Mouse (Mus musculus): Measurements from ENCODE around the gene F8.
"Not testable (repeated sequence)": the region's sequence is repeated elsewhere in the genome, so short reads cannot be mapped to it uniquely, and the experiment has no call there.

The F8 gene

DNA sequence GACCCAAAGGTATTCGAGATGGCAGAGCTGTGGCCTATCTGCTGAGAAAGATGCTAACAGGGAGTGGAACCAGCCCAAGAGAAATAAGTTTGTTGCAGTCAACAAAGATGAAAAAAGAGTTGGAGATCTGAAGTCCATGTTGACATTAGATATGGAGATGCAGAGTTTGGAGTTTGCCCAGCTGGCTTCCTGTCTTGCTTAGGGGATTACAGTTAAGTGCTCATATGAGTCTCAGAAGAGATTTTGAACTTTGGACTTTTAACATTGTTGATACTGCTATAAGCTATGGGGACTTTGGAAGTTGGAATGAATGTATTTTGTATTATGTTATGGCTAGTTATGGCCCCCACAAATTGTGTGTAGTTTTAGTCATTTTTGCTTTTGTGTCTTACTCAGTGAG lies 230.2 kb downstream of the F8 start:
- CTCF ChIA-PET = no interaction called here

DNA sequence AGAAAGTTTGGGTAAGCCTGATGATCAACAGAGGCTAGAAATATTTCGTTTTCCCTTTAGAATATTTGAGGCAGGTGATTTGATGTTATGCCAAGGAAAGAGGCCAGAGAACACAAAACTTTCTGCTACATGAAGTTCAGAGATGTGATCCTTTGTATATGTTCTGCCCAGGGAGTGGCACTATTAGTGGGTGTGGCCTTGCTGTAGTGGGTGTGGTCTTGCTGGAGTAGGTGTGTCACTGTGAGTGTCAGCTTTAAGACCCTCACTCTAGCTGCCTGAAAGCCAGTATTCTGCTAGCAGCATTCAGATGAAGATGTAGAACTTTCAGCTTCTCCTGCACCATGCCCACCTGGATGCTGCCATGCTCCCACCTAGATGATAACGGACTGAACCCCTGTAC lies 232.1 kb downstream of the F8 start:
- CTCF ChIA-PET = no interaction called here
- POLR2A ChIA-PET = interaction anchor here in 2 of 4 experiments (1.0 to 1.3 kb wide), 2 partner anchors 19 to 38 kb away, joined by 3 to 4 read pairs; partner anchors contain the start of gene Mpp1 (in 1 of the 2)

More for the DNA sequence above, 230.2 kb downstream of the F8 start:
- POLR2A ChIA-PET = interaction anchor here in 2 of 4 experiments (0.7 to 1.4 kb wide), 3 partner anchors 21 to 46 kb away, joined by 3 read pairs; partner anchors contain the start of gene Mpp1 (in 2 of the 2)

DNA sequence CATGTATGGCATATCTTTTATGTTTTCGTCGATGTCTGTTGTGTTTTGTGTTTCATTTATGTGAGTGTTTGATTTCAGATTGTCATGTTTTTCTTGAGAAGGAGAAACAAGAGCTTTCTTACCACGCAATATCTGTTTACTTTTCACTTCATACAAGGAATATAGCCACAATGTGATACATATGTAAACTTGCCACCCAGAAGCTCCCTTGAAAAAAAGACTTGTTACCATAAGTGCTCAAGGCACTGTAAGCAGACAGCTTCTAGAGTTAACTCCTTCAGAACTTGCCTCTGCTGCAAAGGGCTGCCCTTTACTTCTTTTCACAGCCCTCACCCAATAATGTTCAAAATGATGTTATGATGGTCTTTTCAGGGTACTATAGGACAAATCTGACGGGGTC lies 234.0 kb downstream of the F8 start:
- ChIA-PET CTCF (no interaction called here), POLR2A (no interaction called here)

DNA sequence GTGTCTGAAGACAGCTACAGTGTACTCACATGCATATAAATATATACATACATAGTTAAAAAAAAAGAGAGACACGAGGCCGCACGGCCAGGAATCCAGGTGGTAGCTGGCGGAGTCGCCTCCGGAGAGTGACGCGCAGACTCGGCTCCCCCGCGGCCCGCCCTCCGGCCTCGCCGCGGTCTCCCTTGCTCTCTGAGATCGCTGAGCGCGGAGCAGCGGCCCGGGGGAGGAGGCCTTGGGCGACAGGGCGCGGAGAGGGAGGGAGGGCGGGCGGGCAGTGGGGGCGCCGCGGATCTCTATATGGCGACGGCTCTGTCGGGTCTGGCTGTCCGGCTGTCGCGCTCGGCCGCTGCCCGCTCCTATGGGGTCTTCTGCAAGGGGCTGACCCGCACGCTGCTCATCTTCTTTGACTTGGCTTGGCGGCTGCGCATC lies 239.3 kb downstream of the F8 start:
- POLR2A ChIA-PET = not testable (repeated sequence)
- CTCF ChIA-PET = interaction anchor here in 1 of 4 experiments (0.6 kb wide), 1 partner anchor 14 kb away, joined by 4 read pairs; no protein-coding TSS in a partner anchor

DNA sequence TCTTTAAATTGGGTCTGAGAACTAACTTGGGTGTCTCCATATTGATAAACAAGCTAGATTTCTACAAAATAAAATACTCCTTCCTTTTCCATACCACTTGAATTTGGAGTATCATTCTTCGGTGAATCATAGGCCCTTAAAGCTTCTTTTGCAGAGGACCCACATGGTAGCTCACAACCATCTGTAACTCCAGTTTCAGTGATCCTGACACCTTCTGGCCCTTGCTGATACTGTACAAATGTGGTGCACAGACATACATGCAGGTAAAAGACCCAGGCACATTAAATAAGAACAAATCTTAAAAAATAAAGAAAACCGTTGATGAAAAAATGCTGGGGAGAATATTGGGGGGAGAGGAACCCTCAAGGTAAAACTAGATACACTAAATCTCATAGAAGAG lies 244.2 kb downstream of the F8 start:
- ChIA-PET POLR2A (interaction anchor here in 2 of 4 experiments (0.5 to 1.6 kb wide), 5 partner anchors 34 to 478 kb away, joined by 3 to 4 read pairs (median 3); partner anchors contain the start of genes Dkc1 (in 2 of the 2), F8 (in 1 of the 2) and Fundc2 (in 1 of the 2)), CTCF (no interaction called here)

DNA sequence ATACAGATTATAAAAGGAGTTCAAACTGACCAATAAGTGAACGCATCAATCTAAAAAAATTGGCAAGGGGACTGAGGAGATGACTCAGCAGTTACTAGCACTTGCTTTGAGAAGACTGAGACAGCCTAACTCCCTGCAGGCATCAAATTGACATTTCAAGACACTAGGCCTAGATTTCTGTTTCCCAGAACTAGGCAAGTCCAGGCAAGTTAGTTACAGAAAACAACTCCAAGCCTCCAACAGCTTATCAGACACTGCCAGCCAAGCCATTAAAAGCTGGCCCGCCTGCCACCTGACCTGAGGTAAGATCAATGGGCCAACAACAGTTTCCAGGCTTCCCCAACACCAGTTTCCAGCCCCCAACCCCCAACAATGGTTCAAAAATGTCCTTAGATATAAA lies 244.7 kb downstream of the F8 start:
- ChIA-PET POLR2A (interaction anchor here in 2 of 4 experiments (0.5 to 1.6 kb wide), 4 partner anchors 33 to 479 kb away, joined by 3 to 4 read pairs (median 3); partner anchors contain the start of genes Dkc1 (in 1 of the 2), F8 (in 1 of the 2) and Fundc2 (in 1 of the 2)), CTCF (no interaction called here)

DNA sequence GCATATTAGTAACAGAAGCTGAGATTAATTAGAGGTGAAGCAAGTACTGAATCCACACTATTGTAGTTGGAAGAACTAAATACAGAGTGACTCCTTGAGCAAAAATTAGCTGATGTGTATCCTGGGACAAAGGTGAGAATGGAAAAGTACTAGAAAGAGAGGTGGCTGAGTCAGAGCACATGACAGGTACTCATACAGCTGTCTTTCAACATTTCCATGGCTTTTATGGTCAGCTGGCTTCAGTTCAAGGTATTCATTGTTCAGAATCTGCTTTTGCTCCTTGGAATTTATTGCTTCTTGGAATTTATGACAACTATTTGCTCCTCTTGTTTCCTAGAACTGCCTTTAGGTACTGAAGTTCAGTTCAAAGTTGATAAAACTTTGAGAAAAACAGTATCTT lies 245.5 kb downstream of the F8 start:
- POLR2A ChIA-PET = interaction anchor here in 1 of 4 experiments (1.2 kb wide), 1 partner anchor 41 kb away, joined by 3 read pairs; the partner anchor contains the start of gene Dkc1

DNA sequence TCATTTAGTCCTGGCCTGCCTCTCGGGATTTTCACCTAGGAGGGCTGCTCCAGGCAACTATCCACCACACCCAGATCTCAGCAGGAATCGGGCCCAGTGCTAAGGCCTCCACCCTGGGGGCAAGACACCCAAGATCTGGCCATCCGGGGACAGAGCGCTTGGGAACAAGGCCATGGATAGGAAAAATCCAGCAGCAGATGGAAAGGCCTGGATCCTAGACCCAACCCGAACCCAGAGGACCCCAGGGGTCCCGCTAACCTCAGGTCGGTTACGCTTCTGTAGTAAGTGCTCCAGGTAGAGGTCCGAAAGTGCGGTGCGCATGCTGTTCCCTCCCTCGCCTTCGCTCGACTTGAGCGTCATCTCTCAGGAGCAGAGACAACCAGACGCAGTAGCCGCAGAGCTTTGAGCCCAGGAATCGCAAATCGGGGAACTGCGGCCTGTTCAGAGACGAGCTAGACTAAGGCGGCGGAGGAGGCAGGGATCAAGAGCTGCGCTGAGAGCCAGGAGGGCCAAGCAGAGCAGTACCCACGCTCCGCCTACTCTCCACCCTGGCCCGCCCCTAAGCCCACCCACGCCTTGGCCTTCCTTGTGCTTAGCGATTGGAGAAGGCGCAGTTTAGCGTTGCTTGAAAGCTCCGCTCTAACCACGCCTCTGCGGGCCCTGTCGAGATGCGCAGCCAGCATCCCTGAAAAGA lies 251.8 kb downstream of the F8 start, which contains the start of gene Mpp1:
TSS of gene Mpp1 (minus strand) at position 550 of the 694 bp plus-strand sequence.
- ChIA-PET POLR2A (interaction anchor here (0.6 to 3.0 kb wide), 44 partner anchors 9 to 1164 kb away, joined by 3 to 29 read pairs (median 4); partner anchors contain the start of genes Dkc1 (in 3 of the 4), Brcc3 (in 1 of the 4), Cmc4 (in 1 of the 4) and Fam3a (in 1 of the 4)), CTCF (interaction anchor here in 1 of 4 experiments (0.7 kb wide), 1 partner anchor 143 kb away, joined by 3 read pairs; no protein-coding TSS in a partner anchor)

More for the DNA sequence above, 245.5 kb downstream of the F8 start:
- CTCF ChIA-PET = no interaction called here

DNA sequence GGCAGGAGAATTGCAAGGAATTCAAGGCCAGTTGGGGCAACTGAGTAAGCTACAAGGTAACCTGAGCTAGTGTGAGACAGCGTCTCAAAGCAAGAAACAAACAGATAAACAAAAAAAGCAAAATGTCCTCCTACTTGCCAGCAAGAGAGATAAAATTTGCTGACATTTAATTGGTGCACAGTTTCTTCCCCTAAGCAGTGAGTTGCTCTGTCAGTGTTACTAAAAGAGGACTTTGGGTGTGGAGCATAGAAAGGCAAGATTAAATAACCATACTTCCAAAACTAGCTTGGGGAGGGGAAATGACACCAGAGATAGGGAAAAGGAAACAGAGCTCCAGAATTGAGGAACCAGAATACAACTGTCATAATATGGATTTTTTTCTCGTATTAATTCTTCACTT lies 252.9 kb downstream of the F8 start:
- POLR2A ChIA-PET = interaction anchor here in 3 of 4 experiments (0.6 to 3.0 kb wide), 10 partner anchors 12 to 34 kb away, joined by 3 to 29 read pairs (median 11); partner anchors contain the start of gene Dkc1 (in 2 of the 3)
- CTCF ChIA-PET = interaction anchor here in 2 of 4 experiments (0.6 to 0.7 kb wide), 2 partner anchors 147 to 544 kb away, joined by 3 to 4 read pairs; no protein-coding TSS in a partner anchor

DNA sequence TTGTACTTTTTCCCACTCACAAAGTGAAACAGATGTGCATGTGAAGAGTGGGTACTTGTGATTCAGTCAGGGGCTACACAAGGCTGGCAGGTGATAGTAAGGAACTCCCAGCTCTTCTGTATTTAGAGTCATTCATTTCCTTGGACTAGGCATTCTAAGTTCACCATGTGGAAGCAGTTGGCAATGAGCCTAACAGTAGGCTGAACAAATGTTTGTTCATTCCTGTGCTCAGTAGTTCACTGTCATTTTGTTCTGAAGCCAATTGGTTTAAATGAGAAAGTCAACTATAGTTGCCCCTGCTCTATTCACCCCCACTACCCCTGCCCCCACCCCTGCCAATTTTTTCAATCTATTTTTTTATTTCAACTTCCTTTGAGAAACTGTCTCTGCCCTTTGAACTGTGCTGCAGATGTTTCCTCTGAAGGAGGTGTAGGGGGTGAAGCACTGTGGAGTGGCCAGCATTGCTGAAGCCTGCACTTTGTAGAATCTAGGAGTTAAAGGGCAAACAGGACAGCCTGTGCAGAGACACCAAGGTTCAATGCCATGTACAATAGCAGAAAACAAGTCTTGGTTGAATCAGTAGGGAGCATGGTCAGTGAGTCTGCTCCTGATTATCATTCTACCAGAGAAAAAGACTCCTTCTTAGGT lies 254.0 kb downstream of the F8 start:
- ChIA-PET POLR2A (interaction anchor here in 2 of 4 experiments (1.1 to 4.6 kb wide), 3 partner anchors 14 to 23 kb away, joined by 3 to 18 read pairs (median 5); no protein-coding TSS in a partner anchor), CTCF (no interaction called here)

DNA sequence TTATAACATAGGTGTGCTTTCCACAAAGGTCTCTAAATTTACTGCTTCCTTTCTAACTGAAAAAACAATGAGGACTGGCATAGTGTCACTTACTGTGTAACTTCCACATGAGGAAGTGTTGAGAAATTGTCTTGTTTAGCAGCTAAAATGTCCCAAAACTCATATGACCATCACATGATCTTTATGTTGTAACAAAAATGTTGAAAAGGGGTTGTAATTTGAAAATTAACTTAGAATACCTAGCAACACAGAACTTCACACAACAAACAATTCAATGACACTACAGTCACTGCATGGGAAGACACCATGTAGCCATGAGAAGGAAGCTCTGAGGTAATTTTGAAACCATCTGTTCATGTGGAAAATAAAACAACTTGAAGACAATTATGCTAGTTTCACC lies 255.5 kb downstream of the F8 start:
- ChIA-PET POLR2A (interaction anchor here in 1 of 4 experiments (1.3 to 4.6 kb wide), 3 partner anchors 12 to 22 kb away, joined by 5 to 24 read pairs (median 18); no protein-coding TSS in a partner anchor), CTCF (no interaction called here)

DNA sequence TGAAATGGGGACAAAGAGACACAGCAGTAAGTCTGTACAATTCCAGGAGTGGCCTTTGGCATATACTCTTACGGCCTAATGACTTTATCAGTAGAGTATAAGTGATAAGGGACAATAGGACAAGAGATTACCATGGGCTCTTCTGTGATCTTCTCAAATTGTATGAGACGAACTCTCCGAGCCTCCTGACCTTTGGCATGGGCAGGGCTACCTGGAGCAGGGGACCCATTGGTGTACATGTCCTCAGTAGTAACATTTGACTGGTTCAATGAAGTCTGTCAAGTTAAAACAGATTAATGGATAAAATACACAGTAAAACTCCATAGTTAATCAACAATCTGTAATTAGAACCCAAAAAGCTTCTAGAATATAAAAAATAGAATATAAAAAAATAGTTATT lies 256.8 kb downstream of the F8 start:
- ChIA-PET CTCF (no interaction called here), POLR2A (interaction anchor here in 2 of 4 experiments (0.8 to 4.6 kb wide), 6 partner anchors 9 to 30 kb away, joined by 3 to 24 read pairs (median 6); partner anchors contain the start of gene Dkc1 (in 1 of the 2))
